Mouse (Mus musculus) CD4-positive naive resting alpha-beta T cell, adult 57 days (primary cell): ENCODE measurements around the gene Myoz2. TPM values are rescaled to one million over a fixed set of nuclear protein-coding genes. Genes with fewer than 3 reads are reported as not detected.

Experiments used
- total RNA-seq: library from RNA; stranded (reverse); gene quantifications from one replicate; pipeline ENCODE4 v1.2.4, GENCODE M21; 2023

The Myoz2 gene
- total RNA-seq, result not detected

DNA sequence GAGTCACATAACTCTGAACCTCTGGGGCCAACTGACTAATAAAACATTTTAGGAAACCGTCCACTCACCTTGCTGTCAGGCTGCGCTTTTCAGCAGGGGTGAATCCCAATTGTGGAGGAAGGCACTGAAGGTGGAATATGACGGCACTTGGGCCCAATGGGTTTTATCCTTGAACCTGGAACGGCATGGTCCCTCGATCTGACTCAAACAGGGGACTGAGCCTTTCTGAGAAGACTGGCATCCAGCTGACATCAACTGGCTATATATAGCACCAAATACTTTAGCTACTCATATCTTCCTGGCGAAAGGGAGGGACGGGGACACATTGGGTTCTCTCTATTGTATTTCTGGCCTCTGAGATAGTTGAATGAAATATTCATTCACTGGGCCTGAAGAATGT lies at the start of gene Myoz2:
Gene Myoz2 (minus strand): TSS at position 264 of the 400 bp plus-strand sequence.

DNA sequence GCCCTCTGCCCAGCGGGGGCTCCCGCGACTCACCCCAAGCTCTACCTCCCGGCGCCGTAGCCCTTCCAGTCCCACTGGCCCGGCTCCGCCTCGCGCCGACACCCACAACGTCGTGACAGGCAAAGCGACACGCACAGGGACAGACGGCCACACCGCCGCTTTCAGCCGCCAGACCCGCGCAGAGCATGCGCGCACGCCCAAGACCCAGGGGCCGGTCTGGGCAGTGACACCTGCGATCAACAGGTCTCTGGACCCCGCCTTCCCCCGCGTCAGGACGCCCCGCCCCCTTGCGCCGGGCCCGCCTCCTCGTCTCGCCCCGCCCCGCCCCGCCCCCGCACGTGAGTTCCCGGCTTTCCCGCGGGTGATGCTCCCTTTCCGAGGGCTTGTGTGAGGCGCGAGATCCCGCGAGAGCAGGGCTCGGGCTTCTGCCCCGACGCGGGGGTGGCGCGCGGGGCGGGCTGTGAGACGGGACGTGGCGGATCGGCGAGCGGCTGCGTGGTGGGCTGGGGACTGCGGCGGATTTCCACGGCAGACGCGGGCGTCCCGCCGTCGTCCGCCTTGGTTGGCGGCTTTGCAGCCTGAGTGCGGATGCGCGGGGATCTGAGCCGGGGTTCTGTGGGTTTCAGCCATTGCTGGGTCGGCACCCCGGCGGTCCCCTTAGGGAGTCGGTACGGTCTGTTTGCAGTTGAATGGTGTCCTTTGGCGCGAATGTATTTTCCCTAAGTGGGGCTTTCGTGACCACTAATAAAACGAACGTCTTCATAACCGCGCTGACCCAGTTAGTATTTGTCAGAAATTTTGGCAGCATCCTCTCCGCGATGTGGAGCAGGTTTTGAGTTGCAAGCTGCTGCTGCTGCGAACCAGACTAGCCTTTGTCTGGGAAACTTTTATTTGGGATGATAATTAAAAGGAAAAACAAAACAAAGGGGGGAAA lies 50.3 kb downstream of the Myoz2 start, which contains the start of gene Usp53:
Gene Usp53 (minus strand): TSS at position 262 of the 934 bp plus-strand sequence.

Other genes starting within 250 kb of the Myoz2 start
- gene Fabp2, start 139.9 kb downstream of the Myoz2 start, total RNA-seq, result not detected
- not detected for gene Gm10959, start 115.7 kb downstream of the Myoz2 start, total RNA-seq
- gene 1810037I17Rik, start 110.8 kb downstream of the Myoz2 start, total RNA-seq, result 22.5 TPM
- 49.1 TPM for gene Usp53, start 50.5 kb downstream of the Myoz2 start, total RNA-seq
- gene Synpo2, start 201.1 kb upstream of the Myoz2 start, total RNA-seq, result 0.86 TPM
- 23.2 TPM for gene Sec24d, start 232.4 kb upstream of the Myoz2 start, total RNA-seq